Mouse (Mus musculus) limb, embryonic 10.5 days (tissue): Measurements from ENCODE around the gene Gm10447. TPM values are rescaled to one million over a fixed set of nuclear protein-coding genes. Genes with fewer than 3 reads are reported as not detected.

ENCODE experiments used
- DNase-seq: peaks from one replicate; pipeline ENCODE4 v3.0.0-alpha.2; 2017; ENCODE audit warnings: low spot score
- H3K27ac ChIP-seq: fragments of 300-500 bp; sonication (generic); 2 replicates; pipeline ENCODE4 v1.5.1; 2016; ENCODE audit warnings: mild to moderate bottlenecking
- H3K27me3 ChIP-seq: fragments of 300-500 bp; sonication (generic); 2 replicates; pipeline ENCODE4 v1.6.1; 2016; ENCODE audit warnings: low read depth, mild to moderate bottlenecking; ENCODE audit not compliant: poor library complexity, severe bottlenecking
- H3K36me3 ChIP-seq: fragments of 300-500 bp; sonication (generic); 2 replicates; pipeline ENCODE4 v1.6.1; 2016; ENCODE audit warnings: mild to moderate bottlenecking, moderate library complexity
- H3K4me1 ChIP-seq: fragments of 300-500 bp; sonication (generic); 2 replicates; pipeline ENCODE4 v1.6.1; 2016
- H3K4me3 ChIP-seq: fragments of 300-500 bp; sonication (generic); 2 replicates; pipeline ENCODE4 v1.5.1; 2016; ENCODE audit warnings: mild to moderate bottlenecking, moderate library complexity
- H3K9me3 ChIP-seq: fragments of 300-500 bp; sonication (generic); replicated peaks from 2 replicates; pipeline ENCODE4 v1.6.1; 2016; ENCODE audit warnings: mild to moderate bottlenecking
- WGBS: fragments of 180-500 bp; shearing (Covaris S2); methylation state at CpG from one replicate; pipeline ENCODE4 v1.1.7; 2016; 5-methylcytosine and 5-hydroxymethylcytosine counted together
- polyA plus RNA-seq: library from polyadenylated mRNA; unstranded; fragments of >200 nt; fragmentation: Nextera tagmentation; extraction: Ambion mirVana; gene quantifications from 2 replicates; pipeline ENCODE4 v1.2.1, GENCODE M21; 2016

The Gm10447 gene
- 0.08 and 0.14 TPM in 2 replicates for polyA plus RNA-seq

GRCm38 (mm10) chr11:53456474-53457371 lies at the start of gene Gm10447, which contains the start of gene Shroom1:
TSS of gene Gm10447 (minus strand) at chr11:53457110.
TSS of gene Shroom1 (plus strand) at chr11:53457205.
- WGBS = 4% methylated on average over 42 of the region's 42 CpGs
- Histone ChIP-seq H3K27me3 (peaks cover 60% of the 10 kb centered on the region), H3K36me3 (no peaks in the 10 kb centered on the region), H3K4me1 (peaks cover 13% of the 10 kb centered on the region), H3K4me3 (peak within 1 kb of the TSS; percentile 65), H3K9me3 (no peaks in the 10 kb centered on the region), H3K27ac (peak within 1 kb of the TSS; percentile 84)
- DNase-seq = peak; percentile 79

- no peaks in the 10 kb centered on the region for H3K9me3 ChIP-seq
- WGBS = 84% methylated on average over 5 of the region's 5 CpGs
- no peaks in the 10 kb centered on the region for H3K27me3 ChIP-seq
- H3K27ac ChIP-seq = 0 out of 2 replicates have a peak overlapping the region, but pooled peaks have one; percentile 21
- peaks cover 16% of the 10 kb centered on the region for H3K4me1 ChIP-seq
- H3K4me3 ChIP-seq = no peak overlapping the region
- DNase-seq = no peak
- no peaks in the 10 kb centered on the region for H3K36me3 ChIP-seq
These were observed 48.2 kb upstream of the Gm10447 start for GRCm38 (mm10) chr11:53505026-53505663.

GRCm38 (mm10) chr11:53504376-53504775 lies 47.5 kb upstream of the Gm10447 start:
- DNase-seq = no peak
- Histone ChIP-seq H3K36me3 (no peaks in the 10 kb centered on the region), H3K27ac (0 out of 2 replicates have a peak overlapping the region, but pooled peaks have one; percentile 21), H3K4me1 (peaks cover 16% of the 10 kb centered on the region), H3K9me3 (no peaks in the 10 kb centered on the region), H3K4me3 (no peak overlapping the region), H3K27me3 (peaks cover 7% of the 10 kb centered on the region; the same call in 1 of the 2 replicates)
- WGBS = 92% methylated on average over 8 of the region's 8 CpGs

- no peak overlapping the region for H3K27ac ChIP-seq
- peaks cover 11% of the 10 kb centered on the region; the same call in 1 of the 2 replicates for H3K27me3 ChIP-seq
- DNase-seq = no peak
- no peaks in the 10 kb centered on the region for H3K9me3 ChIP-seq
- H3K36me3 ChIP-seq = no peaks in the 10 kb centered on the region
- 90% methylated on average over 5 of the region's 5 CpGs for WGBS
- H3K4me3 ChIP-seq = no peak overlapping the region
- peaks cover 16% of the 10 kb centered on the region for H3K4me1 ChIP-seq
These were observed 46.8 kb upstream of the Gm10447 start for GRCm38 (mm10) chr11:53503738-53504137.

GRCm38 (mm10) chr11:53502039-53502765 lies 45.3 kb upstream of the Gm10447 start:
- no peaks in the 10 kb centered on the region for H3K9me3 ChIP-seq
- H3K36me3 ChIP-seq = no peaks in the 10 kb centered on the region
- no peak overlapping the region for H3K27ac ChIP-seq
- no peak overlapping the region for H3K4me3 ChIP-seq
- no peak for DNase-seq
- WGBS = 81% methylated on average over 8 of the region's 8 CpGs
- peaks cover 18% of the 10 kb centered on the region; the same call in 1 of the 2 replicates for H3K27me3 ChIP-seq
- peaks cover 16% of the 10 kb centered on the region for H3K4me1 ChIP-seq

- H3K9me3 ChIP-seq = no peaks in the 10 kb centered on the region
- H3K36me3 ChIP-seq = no peaks in the 10 kb centered on the region
- DNase-seq = no peak
- no peak overlapping the region for H3K27ac ChIP-seq
- peaks cover 22% of the 10 kb centered on the region; the same call in 1 of the 2 replicates for H3K27me3 ChIP-seq
- peak overlapping the region; percentile 32 for H3K4me3 ChIP-seq
- 11% methylated on average over 11 of the region's 11 CpGs for WGBS
- peaks cover 16% of the 10 kb centered on the region for H3K4me1 ChIP-seq
These were observed 43.7 kb upstream of the Gm10447 start for GRCm38 (mm10) chr11:53500569-53500968.

- Histone ChIP-seq H3K27ac (no peak overlapping the region), H3K27me3 (peaks cover 22% of the 10 kb centered on the region; the same call in 1 of the 2 replicates)
- no peak for DNase-seq
These were observed 40.0 kb upstream of the Gm10447 start for GRCm38 (mm10) chr11:53496946-53497345.

GRCm38 (mm10) chr11:53495417-53495816 lies 38.5 kb upstream of the Gm10447 start:
- 81% methylated on average over 6 of the region's 6 CpGs for WGBS
- H3K9me3 ChIP-seq = no peaks in the 10 kb centered on the region
- H3K4me3 ChIP-seq = no peak overlapping the region
- H3K27me3 ChIP-seq = peaks cover 22% of the 10 kb centered on the region; the same call in 1 of the 2 replicates
- H3K36me3 ChIP-seq = no peaks in the 10 kb centered on the region
- H3K27ac ChIP-seq = no peak overlapping the region
- peaks cover 17% of the 10 kb centered on the region for H3K4me1 ChIP-seq
- DNase-seq = no peak

More at GRCm38 (mm10) chr11:53496946-53497345, 40.0 kb upstream of the Gm10447 start:
- Histone ChIP-seq H3K36me3 (no peaks in the 10 kb centered on the region), H3K4me1 (peaks cover 20% of the 10 kb centered on the region), H3K4me3 (no peak overlapping the region), H3K9me3 (no peaks in the 10 kb centered on the region)
- 81% methylated on average over 6 of the region's 6 CpGs for WGBS

GRCm38 (mm10) chr11:53493243-53493955 lies 36.5 kb upstream of the Gm10447 start:
- Histone ChIP-seq H3K9me3 (no peaks in the 10 kb centered on the region), H3K27me3 (peaks cover 13% of the 10 kb centered on the region; the same call in 1 of the 2 replicates), H3K4me3 (no peak overlapping the region), H3K36me3 (no peaks in the 10 kb centered on the region), H3K4me1 (peaks cover 16% of the 10 kb centered on the region), H3K27ac (no peak overlapping the region)
- WGBS = 22% methylated on average over 3 of the region's 3 CpGs
- DNase-seq = no peak

GRCm38 (mm10) chr11:53491954-53492401 lies 35.1 kb upstream of the Gm10447 start:
- H3K4me1 ChIP-seq = peaks cover 21% of the 10 kb centered on the region
- peak overlapping the region; percentile 61; the same call in 1 of the 2 replicates for H3K27ac ChIP-seq
- H3K36me3 ChIP-seq = no peaks in the 10 kb centered on the region
- no peak for DNase-seq
- H3K27me3 ChIP-seq = peaks cover 19% of the 10 kb centered on the region
- WGBS = 47% methylated on average over 8 of the region's 8 CpGs
- H3K9me3 ChIP-seq = no peaks in the 10 kb centered on the region
- H3K4me3 ChIP-seq = no peak overlapping the region

- DNase-seq = no peak
- no peak overlapping the region for H3K27ac ChIP-seq
- peaks cover 29% of the 10 kb centered on the region for H3K4me1 ChIP-seq
- no peak overlapping the region for H3K4me3 ChIP-seq
- peaks cover 30% of the 10 kb centered on the region for H3K27me3 ChIP-seq
- H3K9me3 ChIP-seq = no peaks in the 10 kb centered on the region
- H3K36me3 ChIP-seq = no peaks in the 10 kb centered on the region
- WGBS = 86% methylated on average over 9 of the region's 9 CpGs
These were observed 32.5 kb upstream of the Gm10447 start for GRCm38 (mm10) chr11:53489421-53489820.

- no peaks in the 10 kb centered on the region for H3K9me3 ChIP-seq
- no peak overlapping the region for H3K27ac ChIP-seq
- 95% methylated on average over 5 of the region's 5 CpGs for WGBS
- DNase-seq = no peak
- H3K27me3 ChIP-seq = peaks cover 30% of the 10 kb centered on the region
- H3K4me3 ChIP-seq = no peak overlapping the region
- H3K4me1 ChIP-seq = peaks cover 29% of the 10 kb centered on the region
- H3K36me3 ChIP-seq = no peaks in the 10 kb centered on the region
These were observed 32.1 kb upstream of the Gm10447 start for GRCm38 (mm10) chr11:53489007-53489406.
